Mouse (Mus musculus): ENCODE data around the gene Mrto4.

DNA sequence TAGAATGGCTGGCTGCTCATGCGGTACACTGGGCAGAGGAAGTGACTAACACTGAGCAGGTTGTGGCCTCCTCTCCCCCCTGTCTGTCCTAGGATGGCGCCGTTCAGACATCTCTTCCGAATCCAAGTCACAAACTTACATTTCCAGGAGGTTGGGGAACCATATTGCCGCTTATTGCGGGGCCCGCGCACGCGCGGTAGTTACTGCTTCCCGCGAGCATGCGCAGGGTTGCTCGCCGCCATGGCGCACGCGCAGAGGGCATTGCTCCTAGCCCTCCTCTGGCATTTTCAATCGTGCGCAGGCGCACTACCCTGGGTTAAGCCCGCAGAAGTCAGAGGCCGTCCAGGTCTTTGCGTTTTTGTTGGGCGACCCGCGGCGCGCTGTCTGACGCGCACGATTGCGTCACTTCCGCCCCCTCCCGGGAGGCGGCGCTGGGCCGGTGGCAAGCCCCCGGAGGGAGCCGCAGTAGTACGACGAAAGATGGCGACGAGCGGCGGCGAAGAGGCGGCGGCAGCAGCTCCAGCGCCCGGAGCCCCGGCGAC is 27.9 kb upstream of the Mrto4 start:
- TF ChIP-seq GATA1 (IDR thresholded peaks at IDR 0.05; ENCODE audit: low read length) (no peak), TAL1 (IDR thresholded peaks at IDR 0.05; ENCODE audit: low read length) (no peak)
